Mouse (Mus musculus): ENCODE measurements around the gene Olfr1366.
A peak's percentile ranks its signal among the peaks of the same experiment; 100 is the strongest.
"Not testable (repeated sequence)": the region's sequence is repeated elsewhere in the genome, so short reads cannot be mapped to it uniquely, and the experiment has no call there.

The Olfr1366 gene

DNA sequence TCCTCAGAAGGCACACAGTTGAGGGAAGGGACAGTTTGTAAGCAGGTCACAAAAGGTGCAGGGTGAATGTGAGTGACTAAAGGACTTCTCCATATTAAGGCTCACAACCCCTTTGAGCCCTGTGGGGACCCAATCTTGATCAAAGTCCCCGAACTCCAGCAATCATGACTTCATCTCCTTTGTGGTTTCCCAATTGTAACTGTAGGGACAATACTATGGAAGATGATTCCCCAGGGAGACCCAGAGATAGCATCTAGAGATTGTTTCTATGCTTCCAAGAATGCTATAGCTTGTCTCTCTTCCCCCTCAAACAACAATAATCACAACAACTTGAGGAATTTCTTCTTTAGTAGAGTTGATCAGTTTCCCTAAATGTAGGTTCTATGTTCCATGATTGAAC, at the start of gene Olfr1366:
TSS of gene Olfr1366 (minus strand) at position 101 of the 400 bp plus-strand sequence.
- no peak for DNase-seq

DNA sequence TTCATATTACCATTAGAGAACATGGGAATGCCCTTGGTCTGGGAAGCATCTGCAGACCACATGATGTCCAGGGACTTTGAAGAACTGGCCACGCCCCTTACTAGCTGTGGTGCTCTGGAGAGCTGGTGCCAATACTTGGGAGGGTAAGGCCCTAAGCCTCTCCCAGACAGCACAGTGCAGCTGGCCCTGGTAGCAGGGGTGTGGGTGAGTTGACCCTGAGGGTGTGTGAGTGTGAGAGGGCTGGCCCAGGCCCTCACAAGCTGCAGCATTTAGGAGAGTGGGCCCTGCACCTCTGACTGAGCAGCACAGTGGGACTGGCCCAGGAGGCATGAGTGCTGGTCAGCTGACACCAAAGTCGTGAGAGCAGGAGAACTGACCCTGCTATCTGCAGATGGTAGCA, 49.0 kb upstream of the Olfr1366 start:
- DNase-seq, result no peak

DNA sequence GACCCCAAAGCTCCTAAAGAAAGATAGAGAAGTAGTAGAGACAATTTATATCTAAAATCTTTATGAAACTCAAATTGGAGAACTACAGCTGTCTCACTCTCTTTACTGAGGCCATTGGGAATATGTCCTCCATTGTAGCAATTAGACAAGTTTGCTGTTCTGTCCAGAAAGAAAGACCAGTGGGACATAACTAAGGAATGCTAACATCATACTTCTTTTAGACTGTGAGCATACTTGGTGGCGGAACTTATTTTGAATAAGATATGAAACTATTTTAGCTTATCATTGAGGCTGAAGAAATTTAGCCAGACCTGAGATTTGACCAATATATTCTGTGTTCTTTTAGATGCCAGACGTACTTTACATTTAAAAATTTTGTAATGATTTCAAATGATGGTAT, 39.1 kb upstream of the Olfr1366 start, which contains the start of gene Olfr1364:
TSS of gene Olfr1364 (minus strand) at position 101 of the 400 bp plus-strand sequence.
- DNase-seq, result no peak

DNA sequence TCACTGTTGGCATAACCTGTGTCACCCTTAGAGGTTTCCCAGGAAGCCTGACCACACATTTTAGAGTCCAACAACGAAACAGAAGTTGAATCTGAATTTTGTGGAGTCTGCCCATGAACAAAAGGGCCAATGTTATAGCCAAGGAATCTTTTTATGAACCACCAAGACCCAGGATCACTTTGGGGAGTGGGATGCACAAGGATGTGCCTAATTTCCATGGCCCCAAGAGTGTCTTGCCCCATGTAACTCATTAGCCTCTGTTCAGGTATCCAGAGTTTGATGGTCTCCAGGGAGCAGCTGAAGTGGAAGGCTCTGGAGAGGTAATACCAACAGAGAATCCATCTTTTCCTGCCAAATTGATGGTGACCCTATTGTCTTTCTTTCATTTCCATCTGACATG, 17.2 kb upstream of the Olfr1366 start, which contains the start of gene Olfr1535:
TSS of gene Olfr1535 (minus strand) at position 101 of the 400 bp plus-strand sequence.
- DNase-seq, result no peak

DNA sequence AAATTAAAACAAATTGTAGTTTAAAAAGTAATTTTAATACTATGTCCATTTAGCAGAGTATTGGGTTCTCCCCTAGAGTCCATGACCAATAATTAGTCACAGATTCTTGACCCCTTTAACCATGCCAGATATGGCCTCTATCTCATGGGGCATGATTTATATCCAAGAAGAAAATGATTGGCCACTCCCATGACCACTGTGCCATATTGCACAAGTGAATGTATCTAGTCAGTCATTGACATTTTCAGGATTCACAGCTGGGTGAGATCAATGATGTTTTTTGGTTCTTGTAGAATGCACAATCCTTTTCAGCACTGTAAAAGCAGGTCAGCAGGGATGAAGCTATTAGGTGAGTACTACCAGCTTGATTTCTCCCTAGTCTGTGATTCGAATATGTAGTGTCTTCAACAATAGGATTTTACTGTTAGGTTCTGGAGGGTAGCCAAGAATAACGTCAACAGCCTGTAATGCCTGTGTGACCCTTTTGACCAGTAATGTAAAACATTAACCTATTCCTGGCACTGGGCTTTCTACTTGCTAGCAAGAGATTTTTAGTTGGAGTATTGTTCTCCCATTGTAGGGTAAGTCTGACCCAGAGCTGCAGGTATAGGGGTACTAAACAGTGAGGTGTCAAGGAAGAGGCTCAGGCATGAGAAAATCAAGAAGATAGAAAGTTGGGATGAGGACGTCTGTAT, 8.0 kb upstream of the Olfr1366 start:
- DNase-seq, result no peak

DNA sequence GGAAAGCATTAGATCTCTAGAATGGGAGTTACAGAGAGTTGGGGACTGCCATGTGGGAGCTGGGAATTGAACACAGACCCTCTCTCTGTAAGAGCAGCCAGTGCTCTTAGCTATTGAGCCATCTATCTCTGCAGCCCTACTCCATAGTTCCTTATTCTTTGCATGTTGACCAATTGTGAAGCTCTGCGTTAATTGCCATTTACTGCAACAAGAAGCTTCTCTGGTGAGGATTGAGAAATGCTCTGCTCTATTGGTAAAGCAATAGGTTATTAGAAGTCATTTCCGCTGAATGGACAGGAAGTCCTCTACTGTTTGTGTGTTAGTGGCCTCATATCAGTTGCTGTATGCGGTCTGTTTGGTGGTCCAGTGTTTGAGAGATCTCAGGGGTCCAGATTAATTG, 6.9 kb upstream of the Olfr1366 start:
- DNase-seq, result no peak

DNA sequence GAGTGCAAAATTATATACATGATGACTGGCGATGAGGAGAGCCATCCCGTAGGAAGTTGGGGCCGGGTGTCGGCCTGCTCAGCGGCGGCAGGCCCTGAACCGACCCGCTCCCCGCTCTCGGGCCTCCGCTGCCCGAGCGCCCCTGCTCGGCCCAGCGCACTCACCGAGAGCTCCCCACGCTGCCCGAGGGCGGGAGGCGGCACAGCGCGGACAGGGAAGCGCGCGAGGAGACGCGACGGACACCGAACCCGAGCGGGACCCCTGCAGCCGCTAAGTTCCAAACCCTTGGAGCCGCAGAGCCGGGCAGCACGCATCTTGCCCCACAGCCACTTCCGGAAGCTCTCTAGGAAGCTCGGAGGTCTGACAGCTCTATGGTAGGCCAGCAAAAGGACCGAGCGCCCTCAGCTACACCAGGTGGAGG, 11.8 kb downstream of the Olfr1366 start, which contains the start of gene Zkscan8:
TSS of gene Zkscan8 (minus strand) at position 340 of the 421 bp plus-strand sequence.
- DNase-seq, result peak; percentile 88

DNA sequence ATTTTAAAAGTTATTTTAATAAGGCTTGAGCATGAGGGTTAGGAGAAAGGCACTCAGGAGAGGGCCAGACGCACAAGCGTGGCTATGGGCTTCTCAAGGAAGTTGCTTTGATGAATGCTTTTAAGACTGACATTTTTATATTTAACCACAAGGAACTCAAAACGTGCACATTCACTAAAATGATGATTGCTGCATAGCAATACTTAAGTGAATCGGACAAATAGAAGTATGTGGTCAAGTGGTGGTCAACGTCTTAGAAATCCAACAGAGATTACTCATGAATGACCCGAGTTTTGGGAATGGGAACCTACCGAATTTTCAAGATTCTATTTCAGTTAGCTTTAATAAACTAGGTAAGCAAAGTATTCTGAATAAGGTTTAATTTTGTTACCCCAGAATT, 12.5 kb downstream of the Olfr1366 start:
- DNase-seq, result no peak

DNA sequence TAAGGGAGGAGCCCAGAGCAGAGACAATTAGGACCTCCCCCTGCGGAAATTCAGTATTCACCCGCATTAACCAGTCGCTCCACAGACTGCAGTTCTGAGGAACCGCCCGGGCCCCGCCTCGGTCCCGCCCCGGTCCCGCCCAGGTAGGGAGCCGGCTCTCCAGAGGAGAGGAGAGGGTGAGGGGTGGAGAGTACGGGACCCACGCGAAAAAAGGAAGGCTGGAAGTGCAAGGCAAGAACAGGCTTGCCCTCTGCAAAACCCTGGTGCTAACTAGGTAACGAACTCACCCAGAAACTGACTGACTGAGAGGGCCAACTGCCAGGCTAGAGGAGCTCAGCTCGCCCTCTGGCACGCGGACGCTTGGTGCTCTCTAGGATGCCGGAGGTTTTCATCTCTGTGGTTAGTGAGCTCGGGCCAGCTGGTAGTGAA, 36.4 kb downstream of the Olfr1366 start:
- peak; percentile 78 for DNase-seq

DNA sequence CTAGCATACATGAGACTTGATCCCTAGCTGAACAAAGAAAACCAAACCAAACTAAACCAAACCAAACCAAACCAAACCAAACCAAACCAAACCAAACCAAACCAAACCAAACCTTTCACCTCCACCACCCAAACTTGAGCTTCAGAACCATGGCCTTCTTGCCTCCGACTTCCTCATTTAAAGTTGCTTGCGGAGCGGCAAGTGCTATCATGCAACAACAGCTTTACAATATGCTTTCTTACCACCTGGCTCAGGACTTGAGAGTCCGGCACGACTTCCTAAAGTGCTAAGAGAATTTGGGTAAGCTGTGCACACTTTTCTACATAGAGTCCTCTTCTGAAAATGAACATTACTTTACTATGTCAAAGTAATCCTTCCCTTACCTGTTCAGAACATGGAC, 40.3 kb downstream of the Olfr1366 start:
- no peak for DNase-seq

DNA sequence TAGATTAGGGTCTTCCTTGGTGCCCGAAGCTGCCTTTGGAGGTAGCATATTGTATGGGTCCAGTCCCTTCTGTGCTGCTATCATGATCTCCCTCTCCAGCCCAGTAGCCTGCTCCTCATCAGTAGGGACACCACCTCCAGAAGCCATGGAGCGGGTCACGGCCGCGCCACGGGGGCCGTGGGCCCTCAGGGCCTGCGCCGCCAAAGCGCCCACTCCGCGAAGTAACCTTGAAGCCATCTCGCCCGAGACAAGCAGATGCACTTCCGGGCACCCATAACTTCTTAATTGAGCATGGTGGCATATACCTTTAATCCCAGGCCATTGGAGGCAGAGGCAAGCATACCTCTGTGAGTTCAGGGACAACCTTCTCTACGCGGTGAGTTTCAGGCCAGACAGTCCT, 41.4 kb downstream of the Olfr1366 start, which contains the start of gene Gm11273:
TSS of gene Gm11273 (minus strand) at position 237 of the 400 bp plus-strand sequence.
- DNase-seq, result not testable (repeated sequence)

DNA sequence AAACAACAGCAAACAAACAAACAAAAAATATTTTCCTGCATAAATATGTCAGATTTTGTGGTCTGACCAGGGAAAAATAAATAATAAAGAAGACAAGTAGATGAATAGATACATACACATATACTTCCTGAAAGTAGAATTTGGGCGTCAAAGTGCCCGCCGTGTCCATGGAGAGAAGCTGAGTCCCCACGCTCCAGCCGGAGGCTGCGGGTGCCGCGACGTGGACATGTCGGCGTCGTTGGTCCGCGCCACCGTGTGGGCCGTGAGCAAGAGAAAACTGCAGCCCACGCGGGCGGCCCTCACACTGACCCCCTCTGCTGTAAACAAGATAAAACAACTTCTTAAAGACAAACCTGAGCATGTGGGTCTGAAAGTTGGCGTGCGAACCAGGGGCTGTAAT, 47.5 kb downstream of the Olfr1366 start, which contains the start of gene AK157302:
TSS of gene AK157302 (plus strand) at position 144 of the 400 bp plus-strand sequence.
- DNase-seq, result no peak

DNA sequence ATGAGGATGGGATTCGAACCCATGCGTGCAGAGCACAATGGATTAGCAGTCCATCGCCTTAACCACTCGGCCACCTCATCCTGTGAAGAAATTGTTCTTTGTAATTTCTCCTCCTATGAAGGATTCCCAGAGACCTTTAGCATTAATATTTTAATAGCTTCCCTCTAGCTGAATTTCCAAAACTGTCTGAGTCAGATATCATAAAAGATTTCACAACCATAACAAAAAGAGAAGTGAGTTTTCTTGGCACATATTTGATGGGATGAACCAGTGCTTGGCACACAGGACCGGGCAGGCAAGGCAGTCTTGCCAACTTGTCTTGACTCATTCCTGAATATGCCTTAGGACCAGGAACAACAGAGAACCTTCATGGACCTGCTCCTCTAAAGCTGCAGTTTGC, 49.8 kb downstream of the Olfr1366 start:
- no peak for DNase-seq

DNA sequence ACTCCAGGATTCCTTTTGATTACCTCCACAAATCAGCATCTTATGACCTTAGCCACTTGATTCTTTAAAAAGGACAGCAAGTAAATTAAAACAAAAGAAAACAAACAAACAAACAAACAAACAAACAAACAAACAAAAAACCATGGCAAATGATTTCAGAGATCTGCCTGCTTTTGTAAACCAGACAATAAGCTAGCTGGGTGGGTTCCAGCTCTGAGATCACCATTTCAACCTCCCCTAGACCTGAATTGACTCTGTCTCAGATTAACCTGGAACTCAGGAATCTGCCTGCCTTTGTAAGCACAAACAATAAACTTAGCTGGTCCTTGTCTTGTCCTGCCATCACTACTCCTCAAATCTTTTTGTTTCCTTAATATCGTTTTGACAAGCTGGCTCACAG, 55.7 kb downstream of the Olfr1366 start:
- no peak for DNase-seq

Measured in kidney, adult 11 months (tissue).